Mouse (Mus musculus): ENCODE data around the gene Gm21974.
"Not testable (repeated sequence)": the region's sequence is repeated elsewhere in the genome, so short reads cannot be mapped to it uniquely, and the experiment has no call there.

Gene Gm21974

GRCm38 (mm10) chr7:127895442-127895841 lies at the start of gene Gm21974, which contains the start of gene Vkorc1:
Gene Gm21974, minus strand, starts transcription at chr7:127895454.
Gene Vkorc1, minus strand, starts transcription at chr7:127895617.
- DNase-seq (ENCODE audit: low spot score): peak; percentile 87

DNA sequence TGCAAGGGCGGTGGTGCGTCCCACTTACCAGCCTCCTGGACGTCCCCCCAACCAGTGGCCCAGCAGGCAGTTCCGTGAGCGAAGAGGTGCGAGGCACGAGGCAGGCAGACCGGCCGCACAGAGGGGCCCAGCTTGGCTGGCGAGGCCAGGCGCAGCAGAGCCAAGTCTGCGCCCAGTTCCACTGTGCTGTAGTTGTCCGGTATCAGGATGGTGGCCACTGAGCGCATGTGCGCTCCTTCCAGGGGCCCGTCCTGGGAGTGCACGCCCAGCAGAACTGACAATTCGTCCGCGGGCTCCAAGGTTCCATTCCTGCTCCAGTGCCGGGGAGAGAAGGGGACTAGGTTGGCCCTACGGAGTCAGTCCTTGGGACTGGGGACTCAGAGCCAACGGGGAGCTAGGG lies 49.4 kb upstream of the Gm21974 start:
- no peak for DNase-seq (ENCODE audit: low spot score)

GRCm38 (mm10) chr7:127942097-127942496 lies 46.8 kb upstream of the Gm21974 start:
- not testable (repeated sequence) for DNase-seq (ENCODE audit: low spot score)

DNA sequence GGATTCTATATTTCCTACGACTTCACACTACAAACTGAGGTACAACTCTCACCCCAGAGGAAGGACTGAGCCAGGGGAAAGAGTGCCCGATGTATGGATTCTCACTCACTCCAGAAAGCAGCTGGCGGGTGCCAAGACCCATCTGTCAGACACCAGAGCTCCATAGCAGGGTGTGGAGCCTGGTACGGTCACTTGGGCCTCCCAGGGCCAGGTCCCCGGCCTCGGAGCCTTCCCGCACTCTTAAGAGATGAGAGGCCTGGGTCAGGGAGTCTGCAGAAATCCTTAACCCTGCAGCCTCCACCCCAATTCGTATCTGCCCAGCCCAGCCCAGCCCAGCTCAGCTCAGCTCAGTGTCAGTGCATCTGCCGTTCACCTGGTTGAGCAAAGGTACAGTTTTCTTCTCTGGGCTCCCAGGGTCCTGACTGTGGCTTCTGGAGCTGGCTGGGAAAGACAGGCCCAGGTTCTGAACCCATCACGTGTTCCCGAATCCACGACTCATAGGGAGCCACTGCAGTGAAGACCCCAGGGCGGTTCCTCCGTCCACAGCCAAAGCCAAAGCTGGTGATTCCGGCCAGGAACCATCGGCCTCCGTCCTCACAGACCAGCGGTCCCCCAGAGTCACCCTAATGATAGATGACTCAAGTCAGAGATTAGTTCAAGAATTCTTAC lies 41.1 kb upstream of the Gm21974 start:
- DNase-seq (ENCODE audit: low spot score): no peak

- no peak for DNase-seq (ENCODE audit: low spot score)
Observed at GRCm38 (mm10) chr7:127935748-127936159, 40.5 kb upstream of the Gm21974 start.

DNA sequence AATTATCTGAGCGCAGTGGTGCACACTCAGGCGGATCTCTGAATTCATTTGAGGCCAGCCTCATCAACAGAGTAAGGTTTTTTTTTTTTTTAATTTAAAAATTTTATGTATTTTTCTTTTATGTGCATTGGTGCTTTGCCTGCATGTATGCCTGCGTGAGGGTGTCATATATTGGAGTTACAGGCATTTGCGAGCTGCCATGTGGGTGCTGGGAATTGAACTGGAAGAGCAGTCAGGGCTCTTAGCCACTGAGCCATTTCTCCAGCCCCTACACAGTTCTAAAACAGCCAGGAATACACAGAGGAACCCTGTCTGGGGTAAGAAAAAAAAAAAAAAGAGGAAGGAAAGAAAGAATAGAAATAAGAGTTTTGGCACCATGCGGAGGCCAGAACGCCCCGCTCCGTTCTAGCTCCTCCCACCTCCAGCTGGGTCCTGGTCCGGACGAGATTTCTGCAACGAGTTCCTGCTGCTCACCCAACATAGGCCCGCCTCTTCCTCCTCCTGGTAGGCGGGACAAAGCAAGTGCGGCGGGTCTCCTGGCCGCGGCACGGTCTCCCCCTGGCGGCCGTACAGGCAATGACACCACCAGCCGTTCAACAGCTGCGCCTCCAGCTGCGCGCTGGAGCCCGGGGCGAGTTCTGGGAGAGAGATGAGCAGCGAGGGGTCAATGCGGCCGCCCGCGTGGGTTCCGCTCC lies 39.9 kb upstream of the Gm21974 start:
- peak; percentile 95 for DNase-seq (ENCODE audit: low spot score)

DNA sequence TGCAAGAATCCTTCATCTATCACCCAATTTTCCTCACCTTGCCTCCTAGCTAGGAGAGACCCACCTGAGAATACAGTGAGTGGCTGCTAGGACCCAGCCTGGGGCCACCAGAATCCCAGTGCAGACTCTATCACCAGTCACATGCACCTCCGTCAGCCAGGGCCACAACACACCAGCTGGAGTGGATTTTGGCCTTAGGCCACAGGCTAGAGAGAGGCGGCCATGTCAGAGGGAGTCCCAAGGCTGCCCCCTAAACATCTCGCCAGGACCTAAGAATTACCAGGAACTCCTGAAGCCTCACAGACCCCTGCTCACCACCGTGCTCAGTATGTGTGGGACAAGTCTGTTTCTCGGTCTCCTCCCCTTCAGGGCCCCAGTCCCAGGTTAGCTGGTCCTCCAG lies 38.8 kb upstream of the Gm21974 start:
- no peak for DNase-seq (ENCODE audit: low spot score)

DNA sequence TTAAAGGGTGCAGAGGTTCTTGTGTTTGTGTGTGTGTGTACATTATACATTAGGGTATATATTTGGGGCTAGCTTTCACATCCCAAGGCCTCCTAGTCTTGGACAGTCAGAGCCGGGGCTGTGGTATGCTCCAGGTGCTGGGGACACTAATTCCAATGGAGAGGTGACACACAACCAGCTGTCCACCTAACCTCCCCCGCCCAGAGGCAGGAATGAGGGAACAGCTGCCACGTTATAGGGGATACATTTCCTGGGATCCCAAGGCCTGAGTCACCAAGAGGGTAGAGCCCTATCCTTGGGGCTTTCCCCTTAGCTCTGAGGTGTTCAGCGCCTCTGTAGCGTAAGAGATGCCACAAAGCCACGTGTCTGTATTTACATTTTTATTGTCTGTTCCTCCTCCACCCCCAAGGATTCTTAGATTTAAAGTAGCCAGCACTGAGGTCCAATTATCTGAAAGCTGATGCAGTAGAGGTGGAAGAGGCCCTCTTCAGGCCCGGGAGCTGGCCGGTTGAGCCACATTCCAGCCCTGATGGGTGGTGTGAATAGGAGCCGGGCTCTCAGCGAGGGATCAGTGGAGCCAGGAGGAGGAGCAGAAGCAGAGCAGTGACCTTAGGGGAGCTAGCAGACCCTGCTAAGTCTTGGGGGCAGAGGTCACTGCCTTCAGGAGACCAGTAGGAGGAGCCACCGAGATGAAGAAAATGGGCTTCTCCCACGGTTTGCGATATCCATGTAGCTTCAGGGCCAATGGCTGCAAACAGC lies 37.2 kb upstream of the Gm21974 start:
- DNase-seq (ENCODE audit: low spot score): no peak

GRCm38 (mm10) chr7:127931351-127932135 lies 36.3 kb upstream of the Gm21974 start:
- DNase-seq (ENCODE audit: low spot score): no peak

- no peak for DNase-seq (ENCODE audit: low spot score)
Observed at GRCm38 (mm10) chr7:127930636-127931035, 35.4 kb upstream of the Gm21974 start.

DNA sequence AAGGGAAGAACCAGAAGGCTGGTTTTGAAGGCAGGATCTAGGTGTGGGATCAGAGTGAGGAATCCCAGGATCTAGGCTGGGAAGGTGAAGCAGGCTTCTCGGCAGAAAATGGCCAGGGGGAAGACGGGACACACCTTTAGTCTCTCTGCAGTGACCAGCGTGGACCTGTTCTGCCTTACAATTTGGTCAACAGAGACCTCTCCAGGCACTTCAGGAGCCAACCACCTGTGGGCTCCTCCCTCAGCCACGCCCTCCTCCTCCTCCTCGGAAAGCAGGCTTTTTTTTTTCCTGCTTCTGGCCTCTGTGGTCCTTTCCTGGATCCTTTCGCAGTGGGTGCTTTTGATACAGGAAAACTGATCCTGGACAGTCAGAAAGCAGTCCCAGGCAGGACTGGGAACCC lies 34.7 kb upstream of the Gm21974 start, which contains the start of gene Prss8:
Prss8 (minus strand) TSS at position 182 of the 400 bp plus-strand sequence.
- no peak for DNase-seq (ENCODE audit: low spot score)

GRCm38 (mm10) chr7:127928596-127928995 lies 33.3 kb upstream of the Gm21974 start:
- no peak for DNase-seq (ENCODE audit: low spot score)

DNA sequence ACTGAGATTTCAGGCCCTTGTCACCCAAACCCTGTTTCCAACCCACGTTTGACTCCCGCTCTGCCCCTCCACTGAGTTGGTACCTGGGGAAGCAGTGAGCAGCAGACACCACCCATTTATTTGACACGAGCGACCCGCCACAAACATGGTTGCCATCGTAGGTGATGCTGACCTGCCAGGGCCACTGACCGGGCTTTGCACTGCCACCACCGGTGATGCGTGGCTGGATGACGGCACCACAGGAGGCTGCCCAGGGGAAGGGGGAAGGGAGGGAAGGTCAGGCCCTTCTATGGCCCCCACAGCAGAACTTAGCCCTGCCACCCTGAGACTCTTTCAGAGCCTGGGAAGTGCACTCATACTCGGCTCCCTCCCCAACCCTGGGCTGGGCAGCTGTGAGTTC lies 32.5 kb upstream of the Gm21974 start:
- no peak for DNase-seq (ENCODE audit: low spot score)

DNA sequence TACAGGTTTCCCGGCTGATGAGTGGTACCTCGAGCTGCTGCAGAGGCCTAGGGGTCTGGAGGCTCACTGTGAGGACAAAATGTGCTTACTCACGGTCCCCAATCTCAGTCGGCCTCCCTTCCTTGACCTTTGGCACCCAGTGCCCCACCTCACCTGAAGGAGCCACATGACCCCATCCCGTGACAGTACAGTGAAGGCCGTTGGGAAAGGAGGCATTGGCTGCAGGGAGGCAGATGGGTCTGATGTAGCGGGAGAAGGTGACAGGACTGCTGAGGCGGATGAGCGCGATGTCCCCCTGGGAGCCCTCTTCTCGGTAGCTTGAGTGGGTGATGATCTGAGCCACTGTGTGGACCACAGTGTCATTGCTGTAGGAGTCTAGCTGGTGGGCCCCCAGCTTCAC lies 31.6 kb upstream of the Gm21974 start:
- no peak for DNase-seq (ENCODE audit: low spot score)

DNA sequence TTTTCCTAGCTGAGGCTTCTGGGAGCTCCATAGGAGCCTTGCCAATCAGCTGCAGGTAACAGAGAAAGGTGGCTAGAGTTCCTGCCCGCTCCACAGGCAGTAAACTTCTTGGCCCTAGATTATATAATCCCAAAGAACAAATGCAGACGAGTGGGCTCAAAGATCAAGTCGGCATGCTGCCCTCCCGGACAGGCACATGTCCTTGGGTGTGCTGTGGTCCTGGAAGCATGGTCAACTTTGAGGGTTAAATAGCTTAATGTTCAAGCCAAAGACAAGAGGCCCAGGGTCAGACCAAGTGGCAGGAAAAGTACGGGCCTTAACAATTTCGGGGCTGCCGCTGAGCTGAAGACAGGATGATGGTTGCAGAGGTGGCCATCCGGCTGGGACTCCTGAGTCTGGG lies 30.8 kb upstream of the Gm21974 start:
- no peak for DNase-seq (ENCODE audit: low spot score)

DNA sequence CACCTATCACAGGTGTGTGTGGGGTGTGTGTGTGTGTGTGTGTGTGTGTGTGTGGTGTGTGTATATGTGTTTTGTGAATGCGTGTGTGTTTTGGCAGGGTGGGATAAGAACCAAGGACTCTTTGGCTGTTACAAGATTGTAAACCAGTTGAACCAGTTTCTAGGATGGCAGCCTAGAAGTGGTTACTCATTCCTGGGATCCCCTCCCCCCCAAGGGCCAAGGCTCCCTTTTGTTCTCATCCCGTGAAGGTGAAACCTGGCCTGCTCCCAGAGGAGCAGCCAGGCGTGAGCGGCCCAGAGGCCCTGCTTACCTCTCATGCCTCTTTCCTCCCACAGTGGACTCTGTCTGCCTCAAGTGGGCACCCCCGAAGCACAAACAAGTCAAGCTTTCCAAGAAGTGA lies 30.0 kb upstream of the Gm21974 start:
- DNase-seq (ENCODE audit: low spot score): no peak

GRCm38 (mm10) chr7:127923714-127924113 lies 28.5 kb upstream of the Gm21974 start:
- DNase-seq (ENCODE audit: low spot score): no peak

GRCm38 (mm10) chr7:127922451-127923275 lies 27.4 kb upstream of the Gm21974 start:
- DNase-seq (ENCODE audit: low spot score): peak; percentile 52

GRCm38 (mm10) chr7:127921516-127921915 lies 26.3 kb upstream of the Gm21974 start:
- no peak for DNase-seq (ENCODE audit: low spot score)

DNA sequence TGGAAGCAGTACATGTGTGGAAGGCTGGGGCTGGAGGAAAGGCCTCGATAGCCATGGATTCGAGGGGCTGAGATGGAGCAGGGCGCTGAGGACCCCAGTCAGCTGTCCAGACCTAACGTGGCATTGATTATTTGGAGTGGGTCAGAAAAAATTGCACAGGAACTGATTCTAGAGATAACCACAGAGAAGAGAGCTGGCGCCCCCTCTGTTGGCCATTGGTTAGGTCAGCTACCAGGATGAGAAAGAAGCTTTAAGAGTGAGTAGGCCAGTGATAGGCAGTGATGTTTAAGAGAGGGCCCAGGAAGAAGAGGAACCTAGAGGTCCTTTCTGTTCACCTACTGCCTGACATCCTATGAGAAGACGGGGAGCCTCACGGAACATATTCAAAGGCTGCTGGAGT lies 24.0 kb upstream of the Gm21974 start:
- DNase-seq (ENCODE audit: low spot score): no peak

GRCm38 (mm10) chr7:127918203-127918602 lies 22.9 kb upstream of the Gm21974 start:
- DNase-seq (ENCODE audit: low spot score): peak; percentile 65

Measured in T-cell, adult 2 months (primary cell).